Mouse (Mus musculus) T-cell, adult 2 months (primary cell): ENCODE measurements around the gene Mvd.

ENCODE experiments used
- DNase-seq: peaks from one replicate; pipeline ENCODE4 v3.0.0; 2022; ENCODE audit warnings: low spot score

Mvd gene

DNA sequence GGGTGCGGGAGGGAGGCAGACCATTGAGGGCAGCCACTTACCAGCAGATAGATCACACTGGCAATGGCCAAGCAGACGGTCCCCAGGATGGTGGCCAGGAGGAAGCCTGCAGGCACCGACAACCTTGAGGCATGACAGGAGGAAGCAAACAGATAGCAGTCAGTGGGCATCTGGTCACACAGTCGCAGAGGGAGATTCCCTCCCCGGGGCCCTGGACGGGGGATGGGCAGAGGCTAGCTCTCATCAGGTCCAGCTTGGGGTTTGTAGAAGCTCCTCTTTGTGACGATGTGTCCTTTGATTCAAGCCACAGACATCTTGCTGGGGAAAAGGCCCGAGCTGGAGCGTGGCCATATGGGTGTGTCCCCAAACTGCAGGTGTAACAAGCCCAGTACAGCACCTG, 17.1 kb downstream of the Mvd start:
- DNase-seq = no peak

DNA sequence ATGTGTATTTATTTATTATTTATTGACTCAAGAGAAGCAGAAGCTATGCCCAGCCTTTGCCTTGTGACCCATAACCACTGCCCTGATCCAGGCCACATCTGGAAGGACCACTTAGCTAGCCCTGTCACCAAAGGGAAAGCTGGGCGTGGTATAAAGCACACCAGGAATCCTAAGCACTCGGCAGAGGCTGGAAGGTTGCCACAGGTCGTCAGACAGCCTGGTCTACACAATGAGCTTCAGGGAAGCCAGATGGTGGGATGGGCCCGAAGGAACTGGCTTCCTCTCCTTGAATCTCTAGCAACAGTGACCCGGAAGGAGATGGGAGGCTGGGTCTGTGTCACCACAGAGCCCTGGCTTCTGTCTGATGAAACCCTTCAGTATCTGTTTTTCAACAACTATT, 19.6 kb downstream of the Mvd start:
- no peak for DNase-seq

DNA sequence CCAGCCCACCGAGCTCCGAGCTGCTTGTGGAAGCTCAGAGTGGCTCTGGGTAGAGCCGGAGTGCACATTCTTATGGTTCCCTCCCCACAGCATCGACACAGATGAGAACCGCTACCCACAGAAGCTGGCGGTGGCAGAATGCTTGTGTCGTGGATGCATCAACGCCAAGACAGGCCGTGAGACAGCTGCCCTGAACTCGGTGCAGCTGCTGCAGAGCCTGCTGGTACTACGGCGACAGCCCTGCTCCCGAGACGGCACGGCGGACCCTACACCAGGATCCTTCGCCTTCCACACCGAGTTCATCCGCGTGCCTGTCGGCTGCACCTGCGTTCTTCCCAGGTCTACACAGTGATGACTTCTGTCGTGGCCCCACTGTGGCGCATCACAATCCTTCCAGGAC, 20.0 kb downstream of the Mvd start:
- DNase-seq = no peak

DNA sequence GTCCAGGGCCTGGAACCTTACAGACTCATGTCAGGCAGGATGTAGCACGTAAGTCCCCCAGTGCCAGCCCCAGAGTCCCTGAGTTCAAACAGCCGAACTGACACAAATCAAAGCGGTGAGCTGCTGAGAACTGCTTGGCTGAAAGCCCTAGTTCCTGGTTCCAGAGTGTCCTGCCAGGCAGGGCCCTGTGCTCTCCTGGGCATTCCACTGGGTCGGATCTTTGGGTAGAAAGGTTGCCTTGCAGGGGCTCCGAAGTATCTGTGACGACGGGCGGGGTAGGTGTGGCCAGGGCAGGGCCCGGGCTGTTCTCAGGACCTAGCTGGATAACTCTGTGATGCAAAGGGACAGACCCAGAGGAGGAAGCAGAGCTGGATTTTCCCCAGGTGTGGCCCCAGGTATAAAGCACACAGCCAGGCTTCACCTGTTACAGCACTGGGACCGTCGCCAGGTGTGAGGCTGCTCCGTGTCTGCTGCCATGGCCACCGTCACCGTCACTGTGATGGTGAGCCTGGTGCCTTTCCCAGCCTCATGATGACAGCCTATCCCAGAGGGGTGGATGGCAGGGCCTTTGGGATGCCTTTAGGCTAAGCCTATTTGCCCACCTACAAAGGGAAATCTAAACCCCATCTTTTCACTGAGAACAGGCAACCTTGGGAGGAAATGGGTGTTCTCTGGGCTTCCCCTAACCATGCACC, 21.7 kb downstream of the Mvd start, which contains the start of gene Il17c:
Gene Il17c (plus strand): TSS at position 645 of the 695 bp plus-strand sequence.
- no peak for DNase-seq

DNA sequence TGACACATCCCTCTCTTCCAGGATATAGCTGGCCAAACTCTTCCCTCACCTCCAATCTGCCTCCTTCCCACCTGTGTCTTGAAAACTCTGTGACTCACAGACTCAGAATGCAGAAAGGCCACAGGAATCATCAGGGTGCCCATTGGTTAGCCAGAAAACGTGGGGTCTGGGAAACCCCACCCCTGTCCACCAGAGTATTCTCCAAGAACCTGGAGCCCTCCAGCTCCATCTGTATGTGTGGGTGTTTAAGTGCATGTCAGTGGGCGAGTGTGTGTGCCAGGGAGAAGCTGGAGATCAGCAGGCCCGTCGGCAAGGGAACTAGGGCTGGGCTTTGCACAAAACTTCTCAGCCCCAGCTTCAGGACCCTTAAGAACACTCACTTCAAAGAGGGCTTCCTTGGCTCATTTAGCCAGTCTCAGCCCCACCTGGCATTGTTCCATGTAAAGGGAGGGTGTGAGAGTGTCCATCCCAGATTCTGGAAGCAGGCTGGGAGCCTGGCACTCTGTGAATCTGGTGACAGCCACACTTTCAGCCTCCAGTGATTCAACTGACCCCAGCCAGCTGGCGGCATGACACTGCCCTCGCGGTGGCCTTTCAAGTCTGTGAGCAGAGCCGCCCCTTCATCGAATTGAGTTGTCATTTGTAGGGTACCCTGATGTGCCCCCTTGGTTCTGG, 23.2 kb downstream of the Mvd start:
- no peak for DNase-seq

DNA sequence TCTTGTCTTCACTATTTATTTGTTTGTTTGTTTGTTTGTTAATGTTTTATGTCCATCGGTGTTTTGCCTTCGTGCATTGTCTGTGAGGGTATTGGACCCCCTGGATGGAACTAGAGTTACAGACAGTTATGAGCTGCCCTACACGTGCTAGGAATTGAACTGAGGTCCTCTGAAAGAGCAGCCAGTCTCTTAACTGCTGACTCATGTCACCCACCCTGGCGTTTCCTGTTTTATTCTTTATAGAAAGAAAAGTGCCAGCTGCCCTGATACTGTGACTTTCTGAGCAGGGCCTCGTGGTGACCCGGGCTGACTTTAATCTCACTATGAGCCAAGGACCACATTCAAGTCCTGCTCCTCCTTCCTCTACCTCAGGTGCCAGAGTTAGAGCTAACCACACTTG, 27.7 kb downstream of the Mvd start:
- no peak for DNase-seq

DNA sequence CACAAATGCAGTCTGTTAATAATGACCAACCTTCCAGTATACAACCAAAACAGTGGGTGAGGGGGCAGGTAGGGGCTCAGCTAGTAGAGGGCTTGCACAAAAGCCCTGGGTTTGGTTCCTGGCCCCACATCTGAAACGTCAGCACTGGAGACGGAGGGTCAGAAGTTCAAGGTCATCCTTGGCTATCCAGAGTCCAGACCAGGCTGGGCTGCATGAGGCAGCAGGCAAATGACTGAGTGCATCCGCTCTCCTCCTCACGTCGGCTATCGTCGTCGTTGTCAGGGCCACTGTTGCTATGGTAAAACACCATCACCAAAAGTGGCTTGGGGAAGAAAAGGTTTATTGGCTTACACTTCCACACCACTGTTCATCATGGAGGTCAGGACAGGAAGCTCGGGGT, 28.9 kb downstream of the Mvd start:
- no peak for DNase-seq

DNA sequence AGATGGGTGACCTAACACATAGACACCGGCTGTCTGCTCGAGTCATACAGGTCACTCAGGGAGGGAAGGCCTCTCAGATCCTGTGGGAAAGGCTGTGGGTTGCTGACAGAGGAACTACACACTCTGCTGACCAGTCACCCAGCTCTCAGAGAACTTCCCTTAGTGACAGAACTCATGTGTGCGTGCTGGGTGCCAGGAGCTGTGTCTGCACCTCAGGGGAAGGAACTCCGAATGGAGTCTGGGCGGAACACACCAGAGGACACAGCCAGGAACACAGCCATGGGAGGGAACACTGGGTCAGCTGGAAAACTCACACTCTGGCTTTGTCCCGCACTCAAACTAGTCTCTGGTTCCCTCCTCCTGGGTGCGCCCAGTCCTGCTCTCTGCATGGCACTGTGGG, 35.5 kb downstream of the Mvd start:
- no peak for DNase-seq

DNA sequence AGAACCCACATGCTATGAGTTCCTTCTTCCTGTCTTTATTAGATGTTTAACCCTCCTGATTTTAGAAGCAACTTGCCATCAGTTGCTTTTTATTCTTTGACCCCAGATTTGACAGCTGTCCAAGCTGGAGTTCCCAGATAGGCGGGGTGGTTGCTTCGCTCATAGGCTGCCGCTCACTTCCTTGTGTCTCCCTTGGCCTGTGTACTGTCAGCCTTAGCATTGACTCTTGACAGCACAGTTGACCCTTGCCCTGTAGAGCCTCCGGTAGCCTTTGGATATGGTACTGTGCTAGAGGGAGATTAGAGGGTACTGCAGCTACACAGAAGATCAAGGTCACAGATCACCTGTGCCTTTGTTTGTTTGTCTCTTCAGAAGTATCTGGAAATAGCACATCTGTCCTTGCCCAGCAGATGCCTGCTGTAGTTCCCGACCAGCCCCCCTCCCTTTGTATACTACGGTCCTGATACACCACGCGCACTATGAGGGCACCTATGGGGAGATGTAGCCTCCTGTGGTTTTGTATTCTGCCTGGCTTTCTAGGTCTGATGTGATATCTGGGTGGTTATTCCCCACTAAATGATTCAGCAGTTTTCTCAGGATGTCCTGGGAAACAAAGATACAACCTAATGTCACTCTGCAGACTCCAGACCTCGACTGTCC, 37.9 kb downstream of the Mvd start:
- DNase-seq = no peak

DNA sequence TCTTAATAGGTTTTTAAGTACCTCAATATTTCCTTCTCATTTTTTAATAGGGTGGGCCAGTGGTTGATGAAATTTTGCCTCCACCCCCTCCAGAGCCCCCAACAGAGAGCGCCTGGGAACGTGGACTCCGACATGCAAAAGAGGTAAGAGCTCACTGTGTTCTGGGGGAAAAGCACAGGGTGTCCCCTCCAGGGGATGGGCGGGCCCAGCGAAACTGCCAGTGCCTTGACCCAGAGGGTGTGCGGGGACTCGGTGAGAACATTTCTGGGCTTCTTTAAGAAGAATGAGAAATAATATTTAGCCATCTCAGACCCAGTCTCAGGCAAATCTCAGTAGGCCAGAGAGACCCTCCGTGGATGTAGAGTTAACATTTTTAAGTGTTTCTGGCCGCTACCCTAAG, 45.0 kb downstream of the Mvd start:
- DNase-seq = no peak

DNA sequence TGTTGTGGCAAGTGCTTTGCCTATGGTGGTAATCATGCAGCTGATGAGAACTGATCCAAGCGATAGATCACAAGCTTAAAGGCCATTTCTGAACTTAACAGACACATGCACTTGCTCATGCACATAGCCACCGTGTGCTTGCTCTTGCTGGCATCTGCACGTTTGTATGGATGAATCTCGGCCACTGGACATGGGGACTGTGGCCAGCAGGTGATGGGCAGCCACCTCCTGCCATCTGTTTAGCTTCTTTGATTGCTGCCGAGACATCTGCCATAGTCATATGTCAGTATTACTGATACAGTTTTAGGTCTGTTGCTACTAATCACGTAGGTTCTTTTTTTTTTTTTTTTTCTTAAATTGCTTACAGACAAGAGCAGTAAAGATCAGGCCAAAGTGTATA, 47.9 kb downstream of the Mvd start:
- DNase-seq = no peak

DNA sequence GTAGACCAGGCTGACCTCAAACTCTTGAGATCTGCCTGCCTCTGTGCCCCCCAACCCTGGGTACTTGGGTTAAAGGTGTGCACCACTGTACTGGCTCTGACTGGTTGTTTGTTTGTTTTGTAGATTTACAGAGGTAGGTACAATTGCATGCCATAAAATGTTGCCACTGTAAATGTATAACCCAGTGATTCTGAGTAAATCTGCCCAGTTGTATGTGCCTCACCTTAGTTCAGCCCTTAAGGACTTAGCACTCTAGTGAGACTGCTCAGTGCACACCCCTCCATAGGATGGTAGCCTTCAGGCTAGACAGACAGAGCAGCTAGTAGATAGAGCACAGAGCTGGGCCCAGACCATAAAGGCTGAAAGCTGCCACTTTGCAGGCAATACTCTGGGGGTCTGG, 49.5 kb downstream of the Mvd start:
- DNase-seq = no peak

DNA sequence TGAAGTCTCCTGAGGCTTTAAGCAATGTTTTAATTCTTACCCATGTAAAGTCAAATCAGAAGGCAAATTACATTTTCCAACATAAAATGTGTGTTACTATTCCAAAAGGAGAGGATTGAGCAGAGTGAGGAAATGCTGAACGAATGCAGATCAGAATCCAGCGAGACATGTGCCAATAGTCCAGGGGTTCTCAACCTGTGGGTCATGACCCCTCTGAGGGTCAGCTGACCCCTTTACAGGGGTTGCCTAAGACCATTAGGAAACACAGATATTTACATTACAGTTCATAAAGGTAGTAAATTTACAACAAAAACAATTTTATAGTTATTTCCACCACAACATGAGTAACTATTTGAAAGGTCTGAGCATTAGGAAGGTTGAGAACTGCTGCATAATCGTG, 52.5 kb downstream of the Mvd start:
- no peak for DNase-seq

DNA sequence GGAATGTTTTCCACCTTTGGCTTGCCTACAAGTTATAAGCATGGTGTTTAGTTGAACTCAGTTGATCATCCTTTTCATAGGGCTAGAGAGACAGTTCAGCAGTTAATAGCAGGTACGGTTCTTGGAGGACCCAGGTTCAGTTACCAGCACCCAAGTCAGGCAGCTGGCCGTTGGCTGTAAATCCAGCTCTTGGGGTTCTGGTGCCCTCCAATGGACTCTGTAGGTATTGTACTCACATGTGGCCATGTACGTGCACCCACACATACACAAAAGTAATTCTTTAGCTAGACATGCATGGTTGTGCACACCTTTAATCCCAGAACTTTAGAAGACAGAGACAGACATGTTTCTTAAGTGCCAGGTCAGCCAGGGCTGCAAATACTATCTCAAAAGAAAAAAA, 53.9 kb downstream of the Mvd start:
- DNase-seq = no peak
